Mouse (Mus musculus): ENCODE data around the gene Upk3a.
"Not testable (repeated sequence)": the region's sequence is repeated elsewhere in the genome, so short reads cannot be mapped to it uniquely, and the experiment has no call there.

The Upk3a gene

GRCm38 (mm10) chr15:85000984-85001982 lies 15.7 kb upstream of the Upk3a start:
- peak; percentile 77 to 91 for DNase-seq

DNA sequence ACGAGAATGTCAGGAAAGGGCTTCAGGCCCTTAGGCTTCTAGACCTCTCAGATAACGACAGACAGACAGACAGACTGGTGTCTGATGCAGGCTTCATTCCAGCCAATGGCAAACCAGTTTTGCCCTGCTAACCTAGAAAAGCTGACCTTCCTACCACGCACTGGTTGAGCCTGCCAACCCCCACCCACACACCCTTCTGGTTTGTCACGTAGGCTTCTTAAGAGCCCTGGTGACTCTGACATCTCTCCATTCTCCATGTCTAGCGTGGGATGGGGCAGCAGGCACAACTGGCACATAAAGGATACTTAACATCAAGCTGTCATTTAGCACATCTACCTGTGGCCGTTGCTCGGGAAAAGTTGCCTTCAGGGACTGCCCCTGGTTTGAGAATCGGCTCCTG lies 7.3 kb upstream of the Upk3a start:
- DNase-seq = no peak

GRCm38 (mm10) chr15:85011895-85012661 lies 4.9 kb upstream of the Upk3a start:
- DNase-seq = no peak

DNA sequence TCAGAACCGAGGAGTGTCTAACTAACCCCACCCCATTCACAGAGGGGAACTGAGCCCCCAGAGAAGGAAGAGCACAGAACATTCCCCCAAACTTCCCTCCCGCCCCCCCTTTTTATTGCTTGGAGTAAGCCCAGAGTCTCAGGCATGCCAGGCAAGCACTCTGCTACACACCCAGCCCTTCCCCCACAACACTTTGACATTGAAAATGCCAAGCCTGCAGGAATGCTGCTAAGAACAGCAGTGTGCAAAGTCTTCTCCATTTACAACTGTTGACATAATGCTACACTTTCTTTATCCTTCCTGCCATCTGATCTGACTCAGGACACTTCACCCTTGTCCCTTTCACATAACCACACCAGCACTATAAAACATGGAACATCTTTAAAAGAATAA lies 4.3 kb upstream of the Upk3a start:
- DNase-seq = peak; percentile 63

GRCm38 (mm10) chr15:85015771-85016170 lies 1.2 kb upstream of the Upk3a start:
- no peak for DNase-seq

DNA sequence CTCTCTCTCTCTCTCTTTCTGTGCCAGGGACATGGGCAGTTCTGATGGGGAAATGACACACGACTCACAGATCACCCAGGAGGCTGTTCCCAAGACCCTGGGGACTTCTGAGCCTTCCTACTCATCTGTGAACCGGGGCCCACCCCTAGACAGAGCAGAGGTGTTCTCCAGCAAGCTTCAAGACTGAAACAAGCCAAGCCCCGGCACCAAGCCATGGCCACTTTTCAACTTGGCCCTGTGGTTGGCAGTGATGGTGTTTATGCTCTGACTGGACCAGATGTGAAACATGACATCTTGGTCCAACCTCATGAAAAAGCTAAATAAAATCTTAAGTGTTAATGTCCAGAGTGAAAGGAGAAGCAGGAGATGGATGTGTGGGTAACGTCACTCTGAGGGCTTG lies 5.3 kb downstream of the Upk3a start:
- no peak for DNase-seq

GRCm38 (mm10) chr15:85026197-85026596 lies 9.3 kb downstream of the Upk3a start:
- no peak for DNase-seq

- DNase-seq = no peak
These were observed 10.8 kb downstream of the Upk3a start for GRCm38 (mm10) chr15:85027740-85028139.

DNA sequence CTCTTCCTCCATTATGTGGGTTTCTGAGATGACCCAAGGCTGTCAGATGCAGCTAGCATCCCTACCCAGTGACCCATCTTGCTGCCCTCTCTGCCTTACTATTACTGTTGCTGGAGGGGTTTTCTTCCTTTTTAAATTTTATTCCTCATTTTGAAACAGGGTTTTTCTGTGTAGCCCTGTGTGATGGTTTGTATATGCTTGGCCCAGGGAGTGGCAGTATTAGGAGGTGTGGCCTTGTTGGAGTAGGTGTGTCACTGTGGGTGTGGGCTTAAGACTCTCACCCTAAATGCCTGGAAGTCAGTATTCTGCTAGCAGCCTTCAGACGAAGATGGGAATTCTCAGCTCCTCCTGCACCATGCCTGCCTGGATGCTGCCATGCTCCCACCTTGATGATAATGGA lies 11.7 kb downstream of the Upk3a start, which contains the start of gene Fam118a:
Fam118a (plus strand) TSS at position 301 of the 400 bp plus-strand sequence.
- DNase-seq = not testable (repeated sequence)

DNA sequence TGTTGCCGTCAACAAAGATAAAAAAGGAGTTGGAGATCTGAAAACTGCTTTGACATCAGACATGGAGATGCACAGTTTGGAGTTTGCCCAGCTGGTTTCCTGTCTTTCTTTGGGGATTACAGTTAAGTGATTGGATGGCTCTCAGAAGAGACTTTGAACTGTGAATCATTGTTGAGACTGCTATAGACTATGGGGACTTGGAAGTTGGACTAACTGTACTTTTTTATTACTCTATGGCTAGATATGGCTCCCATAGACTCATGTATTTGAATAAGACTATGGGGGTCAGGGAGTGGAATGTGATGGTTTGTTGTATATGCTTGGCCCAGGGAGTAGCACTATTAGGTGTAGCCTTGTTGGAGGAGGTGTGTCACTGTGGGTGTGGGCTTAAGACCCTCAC lies 13.7 kb downstream of the Upk3a start:
- DNase-seq = not testable (repeated sequence)

DNA sequence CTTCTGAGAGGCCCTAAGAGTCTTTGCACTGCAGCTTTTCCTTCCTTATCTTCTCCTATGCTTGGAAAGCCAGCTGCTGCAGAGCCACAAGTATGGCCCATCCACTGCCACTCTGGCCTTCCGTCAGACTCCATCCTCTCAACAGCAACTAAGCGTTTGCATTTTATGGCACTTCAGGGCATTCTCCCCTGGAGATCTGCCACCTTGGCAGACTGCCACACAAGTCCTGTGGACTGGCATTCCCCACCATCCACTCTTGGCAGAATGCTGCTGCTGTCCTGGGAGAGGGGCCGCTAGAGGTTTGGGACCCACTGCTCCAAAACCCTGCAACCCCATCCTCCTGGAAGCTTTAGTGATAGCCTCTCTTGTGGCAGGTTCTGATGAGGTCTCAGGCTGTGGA lies 14.9 kb downstream of the Upk3a start:
- peak; percentile 39 to 66 for DNase-seq

DNA sequence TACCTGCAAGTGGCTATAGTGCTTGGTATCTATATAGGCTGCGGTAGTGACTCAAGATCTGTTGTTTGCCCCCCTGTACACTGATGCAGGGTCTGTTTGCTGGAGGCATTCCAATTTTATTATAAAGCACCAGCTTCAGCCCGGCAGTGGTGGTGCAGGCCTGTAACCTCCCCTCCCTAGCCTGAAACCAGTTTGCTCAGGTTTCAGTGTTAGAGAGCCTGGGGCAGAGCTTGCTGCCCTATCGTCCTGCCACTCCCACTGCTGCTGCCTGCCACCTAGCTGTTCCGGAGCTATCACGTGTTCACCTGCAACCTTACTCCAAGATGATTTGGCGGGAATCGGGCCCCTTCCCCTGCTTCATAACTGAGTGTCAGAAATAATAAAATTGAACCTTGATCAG lies 17.0 kb downstream of the Upk3a start:
- DNase-seq = peak; percentile 40 to 62

DNA sequence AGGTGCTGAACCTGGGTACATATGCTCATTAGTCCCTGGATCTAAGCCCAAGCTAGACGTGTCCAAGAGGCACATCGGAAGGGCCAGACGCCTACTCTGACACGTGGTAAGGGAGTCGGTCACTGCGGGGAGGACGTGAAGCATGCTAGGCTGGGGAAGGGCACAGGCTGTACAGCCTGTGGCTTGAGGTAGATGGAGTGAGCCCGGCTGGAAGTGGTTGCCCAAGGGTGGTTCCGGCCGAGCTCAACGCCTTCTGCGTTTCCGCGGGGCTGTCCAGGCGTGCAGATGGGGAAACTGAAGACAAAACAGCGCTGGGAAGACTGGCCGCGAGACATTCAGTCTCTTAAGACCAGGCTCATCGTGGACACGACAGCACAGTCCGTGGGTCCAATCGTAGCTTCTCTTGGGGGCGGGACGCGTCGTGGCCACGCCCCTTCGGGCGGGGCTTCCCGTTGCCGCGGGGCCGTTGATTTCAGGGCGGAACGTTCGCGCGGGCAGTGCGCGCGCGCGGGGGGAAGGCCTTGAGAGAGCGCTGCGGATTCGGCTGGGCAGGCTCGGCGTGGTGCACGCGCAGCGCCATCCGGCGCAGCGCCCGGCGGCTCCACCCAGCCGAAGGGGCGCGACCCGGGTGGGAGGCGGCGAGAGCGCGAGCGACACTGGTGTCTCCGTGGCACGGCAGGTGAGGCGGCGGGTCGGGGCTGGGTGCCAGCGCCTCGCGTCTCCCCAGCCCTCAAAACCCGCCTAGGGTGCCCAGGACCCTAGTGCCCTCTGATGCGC lies 19.8 kb downstream of the Upk3a start:
- DNase-seq = peak; percentile 97 to 99

GRCm38 (mm10) chr15:85037343-85037690 lies 20.4 kb downstream of the Upk3a start:
- DNase-seq = no peak

- DNase-seq = no peak
These were observed 24.7 kb downstream of the Upk3a start for GRCm38 (mm10) chr15:85041546-85042225.

GRCm38 (mm10) chr15:85042361-85042954 lies 25.5 kb downstream of the Upk3a start:
- peak; percentile 63 to 72 for DNase-seq

- no peak for DNase-seq
These were observed 26.2 kb downstream of the Upk3a start for GRCm38 (mm10) chr15:85043116-85043515.

- no peak for DNase-seq
These were observed 26.8 kb downstream of the Upk3a start for GRCm38 (mm10) chr15:85043761-85044160.

GRCm38 (mm10) chr15:85046230-85046950 lies 29.4 kb downstream of the Upk3a start:
- no peak for DNase-seq

DNA sequence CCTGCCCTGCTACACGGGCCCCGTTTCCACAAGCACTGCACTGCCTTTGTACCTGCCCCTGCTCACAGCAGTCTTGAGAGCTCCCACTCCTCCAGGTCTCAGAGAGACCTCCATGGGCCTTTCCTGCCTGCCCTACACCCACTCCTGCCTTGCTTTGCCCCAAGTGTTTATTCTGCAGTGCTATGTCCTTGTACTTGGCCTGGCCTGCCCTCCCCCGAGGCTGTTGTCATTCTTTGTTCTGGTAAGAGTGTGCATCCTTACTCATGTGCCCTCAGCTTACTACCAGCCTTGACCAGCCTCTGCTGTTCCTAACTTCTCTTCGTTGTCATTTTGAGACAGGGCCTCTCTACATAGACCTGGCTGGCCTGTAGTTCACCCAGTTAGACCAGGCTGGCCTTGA lies 30.9 kb downstream of the Upk3a start:
- DNase-seq = no peak

DNA sequence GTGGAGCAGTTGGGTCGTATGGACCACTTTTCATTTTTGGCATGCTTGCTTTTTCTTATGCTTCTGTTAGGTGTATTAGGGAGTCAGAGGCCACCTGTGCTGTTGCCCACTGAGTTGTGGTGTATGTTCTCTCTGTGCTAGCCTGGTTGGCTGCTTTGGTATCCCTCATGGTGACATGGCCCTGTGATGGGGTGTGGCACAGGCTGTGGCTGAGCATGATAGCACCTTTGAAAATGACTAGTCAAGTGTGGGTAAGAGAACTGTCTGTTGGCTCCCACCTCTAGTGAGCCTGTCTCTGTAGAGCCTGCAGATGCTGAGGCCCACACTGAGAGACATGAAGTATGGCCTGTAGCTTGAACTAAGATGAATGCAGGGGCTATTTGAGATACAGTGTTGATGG lies 32.8 kb downstream of the Upk3a start:
- no peak for DNase-seq

Data from kidney, postnatal 36 days (tissue).